In the genomic region with DNA sequence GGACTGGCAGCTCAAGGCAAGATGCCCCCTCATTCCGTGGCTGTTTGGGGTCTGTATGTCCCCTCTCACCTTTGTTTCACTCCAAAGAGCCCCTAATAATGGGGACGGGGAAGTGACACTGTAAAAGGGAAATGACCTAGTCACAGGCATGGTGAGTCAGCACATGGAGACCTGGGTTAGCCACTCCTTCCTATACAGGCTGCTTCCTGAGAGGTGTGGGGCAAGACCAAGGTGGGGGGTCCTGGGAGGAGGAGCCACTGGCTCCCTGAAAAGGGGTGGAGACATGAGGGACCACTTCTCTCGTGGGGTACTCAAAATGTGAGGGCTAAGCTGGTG, we compare ENCODE assay signal across 9 mouse cellular contexts. TPM values are rescaled to one million over a fixed set of nuclear protein-coding genes. Genes with fewer than 3 reads are reported as not detected.
A peak's percentile ranks its signal among the peaks of the same experiment; 100 is the strongest.
DNase-seq lines count a peak whose midpoint lies in the region; ATAC-seq and TF ChIP-seq lines count a peak whose summit lies in the region.
"Had no signal": no experiment of that assay in that cellular context is flagged by ENCODE, and none has a peak within 500 bp of the region (broad histone marks: within the 10 kb centered on the region; RNA-seq: fewer than 3 reads in every experiment).

No protein-coding gene starts in this region.

- peaks cover 16% of the 10 kb centered on the region for H3K27me3 ChIP-seq in forebrain, embryonic 10.5 days (ENCODE audit: poor library complexity, severe bottlenecking)
- H3K27me3 ChIP-seq in forebrain, postnatal 0 days (ENCODE audit: insufficient read depth, low read length): no peaks in the 10 kb centered on the region
- H3K27me3 ChIP-seq in hindbrain, embryonic 10.5 days (ENCODE audit: insufficient read depth, poor library complexity, severe bottlenecking): peaks cover 10% of the 10 kb centered on the region

- no peak overlapping the region for H3K4me2 ChIP-seq in forebrain, postnatal 0 days (ENCODE audit: low read depth)

- H3K9ac ChIP-seq in forebrain, postnatal 0 days: no peak overlapping the region; the same call in 1 of the 2 replicates

- intact Hi-C loops in left cerebral cortex, postnatal 25 days (cut with DNase I): no loop called here

- peak; percentile 34 for DNase-seq in forebrain, embryonic 10.5 days (ENCODE audit: extremely low spot score, low spot score)
- DNase-seq in forebrain, postnatal 0 days: no peak
- DNase-seq in ES-CJ7 (ENCODE audit: low read depth, low spot score): peak; percentile 61
- DNase-seq in hindbrain, embryonic 10.5 days (ENCODE audit: low spot score): no peak
- no peak for DNase-seq in embryo, embryonic 9.5 days (ENCODE audit: extremely low spot score)
- no peak for DNase-seq in left cerebral cortex, postnatal 25 days (ENCODE audit: low spot score in 2 of 2)
- DNase-seq in left cerebral cortex, adult 9 months (ENCODE audit: low spot score in 2 of 2): no peak

- no peak for ATAC-seq in forebrain, postnatal 0 days
- ATAC-seq in megakaryocyte, adult 5-6 weeks (ENCODE audit: poor library complexity, severe bottlenecking): peak; percentile 66

- WGBS in forebrain, embryonic 10.5 days: 34% methylated on average over 3 of the region's 3 CpGs
- 23% methylated on average over 3 of the region's 3 CpGs for WGBS in forebrain, postnatal 0 days
- 50% methylated on average over 3 of the region's 3 CpGs for WGBS in hindbrain, embryonic 10.5 days

- peaks cover 57% of the 10 kb centered on the region for H3K36me3 ChIP-seq in forebrain, embryonic 10.5 days (replicated peaks)
- H3K36me3 ChIP-seq in forebrain, postnatal 0 days (ENCODE audit: insufficient read depth): peaks cover 41% of the 10 kb centered on the region
- peaks cover 64% of the 10 kb centered on the region for H3K36me3 ChIP-seq in hindbrain, embryonic 10.5 days

- peak overlapping the region; percentile 83 for H3K4me3 ChIP-seq in forebrain, embryonic 10.5 days
- no peak overlapping the region for H3K4me3 ChIP-seq in forebrain, postnatal 0 days (ENCODE audit: low read depth, low read length)
- peak overlapping the region; percentile 92; the same call in 1 of the 2 replicates for H3K4me3 ChIP-seq in hindbrain, embryonic 10.5 days

- H3K27ac ChIP-seq in forebrain, embryonic 10.5 days: peak overlapping the region; percentile 94
- no peak overlapping the region for H3K27ac ChIP-seq in forebrain, postnatal 0 days (ENCODE audit: low read depth, low read length)
- H3K27ac ChIP-seq in hindbrain, embryonic 10.5 days: peak overlapping the region; percentile 96

- peaks cover 44% of the 10 kb centered on the region for H3K4me1 ChIP-seq in forebrain, embryonic 10.5 days
- H3K4me1 ChIP-seq in forebrain, postnatal 0 days (ENCODE audit: insufficient read depth): peaks cover 20% of the 10 kb centered on the region; the same call in 1 of the 2 replicates
- peaks cover 52% of the 10 kb centered on the region for H3K4me1 ChIP-seq in hindbrain, embryonic 10.5 days (replicated peaks)

- no peaks in the 10 kb centered on the region for H3K9me3 ChIP-seq in forebrain, embryonic 10.5 days
- no peaks in the 10 kb centered on the region for H3K9me3 ChIP-seq in forebrain, postnatal 0 days (ENCODE audit: low read length)
- no peaks in the 10 kb centered on the region for H3K9me3 ChIP-seq in hindbrain, embryonic 10.5 days

- TF ChIP-seq CTCF in forebrain, postnatal 0 days (IDR thresholded peaks at IDR 0.05; ENCODE audit: low read depth): no peak

RNA-seq across cellular contexts. Expression of a gene that starts 3.2 kb away (rescaled TPM):
- polyA plus RNA-seq in forebrain, embryonic 10.5 days (2016; fragmentation: Nextera tagmentation; extraction: Ambion mirVana): 200 and 209 TPM in 2 replicates
- total RNA-seq in forebrain, postnatal 0 days (2014; rRNA removed): 26.6 and 36.7 TPM in 2 replicates
- 114 and 115 TPM in 2 replicates for polyA plus RNA-seq in forebrain, postnatal 0 days (2015; fragmentation: Nextera tagmentation; extraction: Ambion mirVana)
- polyA plus RNA-seq in hindbrain, embryonic 10.5 days (2016; fragmentation: Nextera tagmentation; extraction: Ambion mirVana): 194 and 221 TPM in 2 replicates
- total RNA-seq in megakaryocyte, adult 5-6 weeks (2015): 23.8 and 25.9 TPM in 2 replicates
- 9.4 and 12.4 TPM in 2 replicates for total RNA-seq in megakaryocyte, adult 5-6 weeks (2017)
- 10 to 100 TPM; 89.6 to 96.1 TPM for total RNA-seq in left cerebral cortex, postnatal 25 days (2021)

RNA-seq across cellular contexts. Expression of a gene that starts 18.8 kb away (rescaled TPM):
- polyA plus RNA-seq in forebrain, embryonic 10.5 days (2016; fragmentation: Nextera tagmentation; extraction: Ambion mirVana): 3.3 and 4.2 TPM in 2 replicates
- 2.5 and 4.8 TPM in 2 replicates for total RNA-seq in forebrain, postnatal 0 days (2014; rRNA removed)
- polyA plus RNA-seq in forebrain, postnatal 0 days (2015; fragmentation: Nextera tagmentation; extraction: Ambion mirVana): 0.82 TPM in 2 replicates
- 3.5 and 3.9 TPM in 2 replicates for polyA plus RNA-seq in hindbrain, embryonic 10.5 days (2016; fragmentation: Nextera tagmentation; extraction: Ambion mirVana)
- 73.6 and 80.6 TPM in 2 replicates for total RNA-seq in megakaryocyte, adult 5-6 weeks (2015)
- 81.2 and 88.6 TPM in 2 replicates for total RNA-seq in megakaryocyte, adult 5-6 weeks (2017)
- 10 to 100 TPM in 1 of 2 experiments, 1 to 10 TPM in 1; 9.7 to 13.2 TPM for total RNA-seq in left cerebral cortex, postnatal 25 days (2021)

RNA-seq across cellular contexts. Expression of a gene that starts 22.4 kb away (rescaled TPM):
- 346 and 355 TPM in 2 replicates for polyA plus RNA-seq in forebrain, embryonic 10.5 days (2016; fragmentation: Nextera tagmentation; extraction: Ambion mirVana)
- total RNA-seq in forebrain, postnatal 0 days (2014; rRNA removed): 545 and 619 TPM in 2 replicates
- polyA plus RNA-seq in forebrain, postnatal 0 days (2015; fragmentation: Nextera tagmentation; extraction: Ambion mirVana): 603 and 619 TPM in 2 replicates
- polyA plus RNA-seq in hindbrain, embryonic 10.5 days (2016; fragmentation: Nextera tagmentation; extraction: Ambion mirVana): 420 and 518 TPM in 2 replicates
- total RNA-seq in megakaryocyte, adult 5-6 weeks (2015): 0.18 TPM in 1 of 2 replicates, not detected in the other
- total RNA-seq in megakaryocyte, adult 5-6 weeks (2017): 0.57 and 2.9 TPM in 2 replicates
- 100 to 1,000 TPM; 287 to 295 TPM for total RNA-seq in left cerebral cortex, postnatal 25 days (2021)

RNA-seq across cellular contexts. Expression of a gene that starts 26.2 kb away (rescaled TPM):
- 96.5 and 98.2 TPM in 2 replicates for polyA plus RNA-seq in forebrain, embryonic 10.5 days (2016; fragmentation: Nextera tagmentation; extraction: Ambion mirVana)
- 65.2 and 69.6 TPM in 2 replicates for total RNA-seq in forebrain, postnatal 0 days (2014; rRNA removed)
- polyA plus RNA-seq in forebrain, postnatal 0 days (2015; fragmentation: Nextera tagmentation; extraction: Ambion mirVana): 46.1 and 51.7 TPM in 2 replicates
- polyA plus RNA-seq in hindbrain, embryonic 10.5 days (2016; fragmentation: Nextera tagmentation; extraction: Ambion mirVana): 85.2 and 88.2 TPM in 2 replicates
- 16.2 and 20.9 TPM in 2 replicates for total RNA-seq in megakaryocyte, adult 5-6 weeks (2015)
- total RNA-seq in megakaryocyte, adult 5-6 weeks (2017): 41.4 and 56.6 TPM in 2 replicates
- 10 to 100 TPM; 53.6 to 58.0 TPM for total RNA-seq in left cerebral cortex, postnatal 25 days (2021)

RNA-seq across cellular contexts. Expression of a gene that starts 46.2 kb away (rescaled TPM):
- polyA plus RNA-seq in forebrain, embryonic 10.5 days (2016; fragmentation: Nextera tagmentation; extraction: Ambion mirVana): 0.75 and 0.88 TPM in 2 replicates
- total RNA-seq in forebrain, postnatal 0 days (2014; rRNA removed): 108 and 118 TPM in 2 replicates
- 7.8 and 8.7 TPM in 2 replicates for polyA plus RNA-seq in forebrain, postnatal 0 days (2015; fragmentation: Nextera tagmentation; extraction: Ambion mirVana)
- 0.69 and 1.0 TPM in 2 replicates for polyA plus RNA-seq in hindbrain, embryonic 10.5 days (2016; fragmentation: Nextera tagmentation; extraction: Ambion mirVana)
- 1.1 and 1.2 TPM in 2 replicates for total RNA-seq in megakaryocyte, adult 5-6 weeks (2015)
- total RNA-seq in megakaryocyte, adult 5-6 weeks (2017): 1.4 and 1.8 TPM in 2 replicates
- 10 to 100 TPM; 80.1 to 85.9 TPM for total RNA-seq in left cerebral cortex, postnatal 25 days (2021)
- polyA plus RNA-seq: liver, embryonic 16.5 days had no signal

Comparison
In these comparisons a context has a peak if more than half of its experiments do, and no peak if none do; other contexts are left out.
1. DNase-seq: peak in forebrain, embryonic 10.5 days (single experiment) and ES-CJ7 (single experiment); none in forebrain, postnatal 0 days (single experiment), hindbrain, embryonic 10.5 days (single experiment), embryo, embryonic 9.5 days (single experiment), left cerebral cortex, postnatal 25 days (0 of 2) and left cerebral cortex, adult 9 months (0 of 2).
2. RNA of a gene that starts 18.8 kb away (total RNA-seq): 73.6 to 88.6 TPM in megakaryocyte, adult 5-6 weeks; 9.7 to 13.2 TPM in left cerebral cortex, postnatal 25 days and 2.5 to 4.8 TPM in forebrain, postnatal 0 days; every median in the first group is over 4 times any median in the second.
3. RNA of a gene that starts 22.4 kb away (total RNA-seq): 545 to 619 TPM in forebrain, postnatal 0 days and 287 to 295 TPM in left cerebral cortex, postnatal 25 days; 0.18 to 2.9 TPM in megakaryocyte, adult 5-6 weeks; every median in the first group is over 10 times any median in the second.